Mouse (Mus musculus): ENCODE results near the gene Gm49387.

Gene Gm49387

DNA sequence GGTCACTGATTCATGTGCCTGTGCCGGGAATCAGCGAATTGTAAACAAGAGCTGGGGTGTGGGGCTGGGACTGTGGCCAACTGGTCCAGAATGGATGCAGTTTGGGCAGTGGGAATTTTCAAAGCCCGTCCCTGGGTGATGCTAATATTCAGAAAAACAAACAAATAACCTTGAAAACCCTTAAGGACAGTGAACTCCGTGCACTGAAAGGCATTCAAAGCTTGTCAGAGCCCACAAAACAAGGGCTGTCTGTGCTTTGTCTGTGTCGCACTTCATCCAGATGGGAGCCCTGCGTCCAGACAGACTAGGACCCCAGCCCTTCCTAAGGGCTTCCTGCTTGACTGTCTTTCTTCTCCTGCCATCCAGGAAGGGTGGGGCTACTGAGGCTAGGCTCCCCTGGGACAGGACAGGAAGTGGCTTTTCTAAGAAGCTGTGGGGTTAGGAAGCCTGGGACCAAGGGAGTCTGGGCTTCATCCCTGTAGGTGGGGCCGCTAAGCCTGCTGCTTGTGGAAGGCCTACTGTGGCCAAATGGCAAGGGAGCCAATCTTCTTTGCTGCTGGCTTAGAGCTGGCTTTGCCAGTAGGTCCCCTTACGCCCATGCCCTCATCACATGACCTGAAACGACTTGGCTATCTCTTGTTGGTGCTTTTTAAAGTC, 22.0 kb upstream of the Gm49387 start:
- no peak for DNase-seq (ENCODE audit: extremely low read depth, low read depth)

GRCm38 (mm10) chr14:31661671-31662554, 21.2 kb upstream of the Gm49387 start:
- no peak for DNase-seq (ENCODE audit: extremely low read depth, low read depth)

GRCm38 (mm10) chr14:31660312-31661093, 19.8 kb upstream of the Gm49387 start:
- no peak for DNase-seq (ENCODE audit: extremely low read depth, low read depth)

DNA sequence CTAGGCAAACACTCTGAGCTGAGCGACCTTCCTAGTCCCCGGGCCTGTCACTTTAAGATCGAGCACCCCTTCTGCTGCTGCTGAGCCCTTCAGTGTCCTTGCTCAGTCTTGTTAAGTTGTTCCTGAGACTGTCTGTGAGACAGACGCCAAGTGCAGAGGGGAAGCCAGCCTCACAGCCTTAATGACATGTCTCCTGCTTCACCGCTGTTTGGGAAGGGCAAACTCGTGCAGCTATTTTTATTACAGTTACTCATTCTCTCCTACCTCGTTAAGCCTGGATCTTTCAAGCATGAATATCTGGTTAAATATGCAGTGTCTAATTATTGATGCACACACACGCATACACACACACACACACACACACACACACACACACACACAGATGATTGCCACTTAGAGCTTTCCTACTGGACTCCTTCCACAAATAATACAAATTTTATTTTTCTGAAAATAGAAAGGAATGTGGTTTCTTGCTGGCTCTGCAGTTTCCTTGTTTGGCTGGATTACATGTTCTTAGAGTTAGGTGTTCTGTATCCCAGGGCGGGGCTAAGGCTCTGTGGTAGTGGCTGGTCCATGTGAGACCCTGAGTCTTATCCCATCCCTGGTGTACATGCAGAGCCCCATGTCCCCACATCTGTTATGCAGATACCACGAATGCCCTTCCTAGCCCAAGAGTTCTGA, 19.0 kb upstream of the Gm49387 start:
- no peak for DNase-seq (ENCODE audit: extremely low read depth, low read depth)

DNA sequence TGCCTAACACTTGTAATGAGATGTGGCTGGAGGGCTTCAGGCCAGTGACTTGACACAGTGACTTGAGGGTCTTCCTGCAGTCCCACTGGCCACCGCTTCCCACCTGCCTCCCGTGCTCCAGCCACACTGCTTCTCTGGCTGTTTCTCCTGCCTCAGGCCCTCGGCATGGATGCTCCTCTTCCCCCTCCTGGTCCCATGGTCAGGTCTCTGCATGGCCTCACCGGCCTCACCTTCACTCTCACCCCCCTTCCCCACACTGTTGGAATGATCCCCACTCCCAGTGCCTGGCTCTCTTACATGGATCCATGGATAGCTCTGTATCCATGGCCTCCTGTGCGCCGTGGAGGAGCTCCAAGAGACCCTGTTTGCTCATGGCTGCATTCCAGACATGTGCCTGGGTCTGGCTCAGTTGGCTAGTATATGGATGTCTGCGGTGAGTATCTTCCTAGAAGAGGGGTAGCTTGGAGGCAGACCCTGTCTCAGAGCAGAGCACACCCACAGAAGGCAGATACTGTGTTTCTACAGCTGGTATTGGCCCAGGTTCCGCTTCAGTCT, 17.5 kb upstream of the Gm49387 start:
- no peak for DNase-seq (ENCODE audit: extremely low read depth, low read depth)

- DNase-seq (ENCODE audit: extremely low read depth, low read depth) = peak; percentile 66
Measured at GRCm38 (mm10) chr14:31656857-31657645, 16.4 kb upstream of the Gm49387 start.

- DNase-seq (ENCODE audit: extremely low read depth, low read depth) = no peak
Measured at GRCm38 (mm10) chr14:31656386-31656785, 15.7 kb upstream of the Gm49387 start.

- DNase-seq (ENCODE audit: extremely low read depth, low read depth) = no peak
Measured at GRCm38 (mm10) chr14:31655406-31655805, 14.7 kb upstream of the Gm49387 start.

DNA sequence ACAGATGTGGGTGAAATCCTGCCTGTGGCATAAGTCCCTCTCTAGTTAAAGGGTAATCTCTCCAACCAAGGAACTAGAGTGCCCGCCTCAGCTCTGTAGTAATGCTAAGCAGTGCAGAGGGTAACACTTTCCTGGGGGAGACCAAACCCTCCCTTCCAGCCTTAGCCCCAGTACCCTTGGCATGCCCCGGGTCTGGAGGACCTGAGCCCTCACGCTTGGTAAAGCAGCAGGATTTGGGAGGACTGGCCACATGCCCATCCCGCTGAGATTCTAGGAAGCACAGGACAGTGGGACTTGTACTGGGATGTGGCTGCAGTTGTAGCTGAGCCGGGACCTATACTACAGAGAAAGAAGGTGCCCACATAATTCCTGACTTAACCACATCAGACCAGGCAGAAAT, 14.1 kb upstream of the Gm49387 start:
- no peak for DNase-seq (ENCODE audit: extremely low read depth, low read depth)

GRCm38 (mm10) chr14:31653101-31653875, 12.6 kb upstream of the Gm49387 start:
- DNase-seq (ENCODE audit: extremely low read depth, low read depth) = peak; percentile 95

- no peak for DNase-seq (ENCODE audit: extremely low read depth, low read depth)
Measured at GRCm38 (mm10) chr14:31652624-31653023, 11.9 kb upstream of the Gm49387 start.

DNA sequence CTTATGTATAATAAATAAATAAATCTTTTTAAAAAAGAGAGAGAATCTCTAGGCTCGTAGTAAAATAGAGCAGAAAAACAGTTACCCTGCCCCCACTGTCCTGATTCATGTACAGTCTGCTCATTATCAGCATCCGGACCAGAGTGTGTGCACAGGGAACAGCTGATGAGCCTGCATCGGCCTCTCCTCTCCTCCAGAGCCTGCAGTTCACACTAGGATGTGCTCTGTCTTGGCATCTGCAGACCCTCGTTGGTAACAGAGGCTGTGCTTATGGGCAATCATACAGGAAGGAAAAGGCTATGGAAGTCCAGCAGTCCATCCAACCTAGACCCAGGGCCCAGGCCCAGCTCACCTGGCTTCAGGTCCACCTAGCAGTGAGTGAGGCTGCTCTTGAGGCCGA, 11.4 kb upstream of the Gm49387 start:
- DNase-seq (ENCODE audit: extremely low read depth, low read depth) = no peak

GRCm38 (mm10) chr14:31651206-31651605, 10.5 kb upstream of the Gm49387 start:
- DNase-seq (ENCODE audit: extremely low read depth, low read depth) = no peak

GRCm38 (mm10) chr14:31650347-31650746, 9.7 kb upstream of the Gm49387 start:
- no peak for DNase-seq (ENCODE audit: extremely low read depth, low read depth)

DNA sequence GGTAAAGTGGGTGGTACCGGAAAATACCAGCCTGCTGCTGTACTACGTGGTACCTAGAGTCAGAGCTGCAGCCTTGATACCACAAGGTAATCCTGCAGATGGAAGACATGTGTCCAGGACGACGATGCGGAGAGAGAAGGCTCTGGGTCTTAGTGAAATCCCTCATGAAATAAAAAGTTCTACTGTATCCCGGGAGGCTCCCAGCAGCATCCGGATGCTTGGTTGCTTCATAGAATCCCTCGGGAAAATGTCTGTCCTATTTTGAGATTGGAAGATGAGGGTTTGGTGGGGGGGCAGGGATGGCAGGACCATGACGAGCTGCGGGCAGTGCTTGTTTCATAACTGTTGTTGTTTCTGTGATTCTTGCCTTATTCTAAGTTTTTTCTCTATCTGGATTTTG, 7.3 kb upstream of the Gm49387 start:
- no peak for DNase-seq (ENCODE audit: extremely low read depth, low read depth)

- no peak for DNase-seq (ENCODE audit: extremely low read depth, low read depth)
Measured at GRCm38 (mm10) chr14:31645920-31646319, 5.2 kb upstream of the Gm49387 start.

DNA sequence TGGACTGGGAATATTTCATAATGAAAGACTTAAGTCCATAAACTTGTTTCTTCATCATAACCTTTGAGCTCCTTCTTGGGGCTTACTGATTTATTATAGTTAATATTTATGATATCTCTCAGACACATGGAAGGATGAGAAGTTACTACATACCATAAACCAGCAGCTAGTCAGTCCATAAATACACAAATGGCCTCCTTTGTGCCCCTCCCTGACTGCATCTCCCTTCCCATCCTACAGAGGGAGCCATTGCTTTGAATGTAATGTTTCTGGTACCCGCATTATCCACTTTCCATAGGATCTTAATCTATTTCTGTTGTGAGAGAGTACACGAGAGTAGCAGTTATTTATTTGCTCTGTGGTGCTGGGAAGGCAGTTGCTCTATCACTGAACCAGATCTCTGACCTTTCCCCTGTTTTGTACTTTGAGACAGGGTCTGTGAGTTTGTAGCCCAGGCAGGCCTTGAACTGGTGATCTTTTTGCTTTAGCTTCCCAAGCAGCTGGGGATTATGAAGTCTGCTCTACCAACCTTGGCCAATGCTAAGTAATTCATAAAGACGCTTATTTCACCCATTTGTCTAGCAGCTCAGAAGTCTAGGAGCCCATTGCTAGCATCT, 4.4 kb upstream of the Gm49387 start:
- peak; percentile 54 for DNase-seq (ENCODE audit: extremely low read depth, low read depth)

DNA sequence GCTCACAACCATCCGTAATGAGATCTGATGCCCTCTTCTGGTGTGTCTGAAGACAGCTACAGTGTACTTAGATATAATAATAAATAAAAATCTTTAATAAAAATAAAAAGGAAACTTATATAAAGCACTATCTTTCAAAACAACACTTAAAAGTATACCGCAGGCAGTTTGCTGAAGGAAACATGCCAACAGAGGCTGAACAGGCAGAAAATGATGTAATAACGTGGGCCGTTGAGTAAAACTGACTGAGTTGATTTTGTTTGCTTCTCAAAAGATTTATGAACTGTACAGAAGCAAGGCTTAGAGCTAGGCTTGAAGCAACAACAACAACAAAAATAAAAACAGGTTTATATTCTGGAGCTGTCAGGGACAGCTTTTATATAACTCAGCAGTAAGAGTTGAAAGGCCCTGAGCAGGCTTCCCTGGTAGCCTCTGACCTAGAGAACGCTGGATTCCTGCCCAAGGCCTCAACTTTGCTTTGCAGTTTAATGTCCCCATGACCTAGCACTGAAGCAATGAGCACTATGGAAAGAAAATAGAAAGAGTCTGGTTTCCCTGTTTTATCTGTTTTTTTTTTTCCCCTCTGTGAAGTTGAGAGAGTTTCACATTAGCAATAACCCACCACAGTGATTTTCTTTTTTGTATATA, 3.6 kb upstream of the Gm49387 start:
- no peak for DNase-seq (ENCODE audit: extremely low read depth, low read depth)

Measured in MEL-GATA-1-ER (cell line).